Mouse (Mus musculus): ENCODE data around the gene Anapc15-ps. TPM values are rescaled to one million over a fixed set of nuclear protein-coding genes. Genes with fewer than 3 reads are reported as not detected.

Gene Anapc15-ps
- polyA plus RNA-seq (2012; rRNA removed) = not detected in 2 replicates

DNA sequence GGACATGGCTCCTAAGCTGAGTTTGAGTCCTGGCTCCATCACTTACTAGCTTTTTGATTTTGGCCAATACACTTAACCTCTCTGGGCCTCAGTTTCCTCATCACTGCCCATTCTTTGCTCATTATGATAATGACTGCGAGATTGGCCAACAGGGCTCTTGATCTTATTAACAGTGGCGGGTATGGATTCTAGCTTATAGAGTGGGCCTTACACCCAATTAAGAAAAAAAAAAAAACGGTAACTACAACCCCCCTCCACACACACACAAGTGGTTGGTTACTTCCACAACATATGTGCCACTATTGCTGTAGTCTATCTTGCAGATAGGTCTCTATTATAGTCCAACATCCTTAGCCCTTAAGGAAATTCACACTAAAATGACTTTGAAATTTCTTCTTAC lies at the start of gene Anapc15-ps:
Anapc15-ps (minus strand) TSS at position 101 of the 400 bp plus-strand sequence.
- no peak for TF ChIP-seq POLR2A (IDR thresholded peaks at IDR 0.05; ENCODE audit: control insufficient read depth, low read depth, low read length)
- no peak for TF ChIP-seq CTCF (IDR thresholded peaks at IDR 0.05; ENCODE audit: control insufficient read depth, insufficient read depth, insufficient replicate concordance, low read depth, low read length)
- peaks cover 6% of the 10 kb centered on the region; the same call in 1 of the 2 replicates for H3K4me1 ChIP-seq (ENCODE audit: control insufficient read depth, insufficient read depth, low read length)
- H3K27me3 ChIP-seq (ENCODE audit: control insufficient read depth, insufficient read depth, low read length) = no peaks in the 10 kb centered on the region
- no peak within 1 kb of the TSS for H3K4me3 ChIP-seq (ENCODE audit: control insufficient read depth, low read depth, low read length)
- no peak within 1 kb of the TSS for H3K27ac ChIP-seq (ENCODE audit: control insufficient read depth, insufficient read depth, low read depth, low read length)
- no peaks in the 10 kb centered on the region for H3K36me3 ChIP-seq (ENCODE audit: control insufficient read depth, insufficient read depth, low read length)

DNA sequence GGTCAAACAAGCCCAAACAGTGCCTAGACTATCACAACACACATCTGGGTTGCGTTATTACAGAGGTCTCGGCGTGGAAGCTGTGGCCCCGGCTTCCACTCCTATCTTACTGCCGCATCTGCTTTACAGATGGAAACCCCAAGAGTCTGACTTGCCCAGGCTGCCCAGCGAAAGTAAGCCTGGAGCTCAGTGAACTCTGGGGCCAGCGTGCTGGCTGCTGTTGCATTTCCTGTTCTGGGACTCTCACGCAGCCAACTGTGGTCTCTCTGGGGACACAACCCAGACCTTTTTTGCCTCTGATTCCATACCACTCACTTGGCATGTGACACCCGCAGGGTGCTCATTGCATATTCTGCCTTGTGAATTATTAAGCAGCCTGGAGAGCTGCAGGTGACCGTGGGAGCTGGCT lies 49.0 kb upstream of the Anapc15-ps start:
- no peaks in the 10 kb centered on the region for H3K27me3 ChIP-seq (ENCODE audit: control insufficient read depth, insufficient read depth, low read length)
- H3K4me3 ChIP-seq (ENCODE audit: control insufficient read depth, low read depth, low read length) = no peak overlapping the region
- peaks cover 3% of the 10 kb centered on the region for H3K4me1 ChIP-seq (ENCODE audit: control insufficient read depth, insufficient read depth, low read length)
- no peak for TF ChIP-seq POLR2A (IDR thresholded peaks at IDR 0.05; ENCODE audit: control insufficient read depth, low read depth, low read length)
- TF ChIP-seq CTCF (IDR thresholded peaks at IDR 0.05; ENCODE audit: control insufficient read depth, insufficient read depth, insufficient replicate concordance, low read depth, low read length) = no peak
- H3K27ac ChIP-seq (ENCODE audit: control insufficient read depth, insufficient read depth, low read depth, low read length) = no peak overlapping the region
- no peaks in the 10 kb centered on the region for H3K36me3 ChIP-seq (ENCODE audit: control insufficient read depth, insufficient read depth, low read length)

DNA sequence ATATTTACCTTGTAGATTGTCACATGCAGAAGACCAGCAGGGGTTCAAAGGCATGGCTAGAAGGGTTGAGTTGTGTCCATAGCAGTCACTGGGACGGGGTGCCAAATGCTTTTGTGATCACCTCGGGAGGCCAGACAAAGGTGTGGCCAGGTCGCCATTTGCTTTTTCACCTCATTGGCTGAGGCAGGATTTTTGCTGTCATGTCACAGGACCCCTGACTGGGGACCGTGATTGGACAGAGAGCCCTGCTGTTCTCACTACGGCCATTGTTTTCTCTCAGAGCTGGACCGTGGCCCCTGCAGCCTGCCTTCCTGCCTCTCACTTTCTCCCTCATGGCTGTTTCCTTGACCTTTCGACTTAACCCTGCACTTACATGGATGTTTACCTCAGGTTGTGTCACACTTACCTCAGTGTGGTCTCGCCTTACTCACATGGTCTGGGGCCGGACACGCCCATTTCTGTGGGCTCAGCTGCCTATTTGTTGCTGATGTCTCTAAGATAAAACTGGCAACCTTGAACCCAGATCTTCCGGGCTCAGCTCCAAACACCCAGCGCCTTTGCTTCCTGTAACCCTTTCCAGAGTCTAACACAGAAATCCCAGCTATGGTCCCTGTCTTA lies 47.0 kb upstream of the Anapc15-ps start:
- Histone ChIP-seq H3K27ac (ENCODE audit: control insufficient read depth, insufficient read depth, low read depth, low read length) (no peak overlapping the region), H3K4me3 (ENCODE audit: control insufficient read depth, low read depth, low read length) (no peak overlapping the region), H3K36me3 (ENCODE audit: control insufficient read depth, insufficient read depth, low read length) (no peaks in the 10 kb centered on the region), H3K4me1 (ENCODE audit: control insufficient read depth, insufficient read depth, low read length) (peaks cover 3% of the 10 kb centered on the region), H3K27me3 (ENCODE audit: control insufficient read depth, insufficient read depth, low read length) (no peaks in the 10 kb centered on the region)
- TF ChIP-seq CTCF (IDR thresholded peaks at IDR 0.05; ENCODE audit: control insufficient read depth, insufficient read depth, insufficient replicate concordance, low read depth, low read length) = no peak
- TF ChIP-seq POLR2A (IDR thresholded peaks at IDR 0.05; ENCODE audit: control insufficient read depth, low read depth, low read length) = no peak

DNA sequence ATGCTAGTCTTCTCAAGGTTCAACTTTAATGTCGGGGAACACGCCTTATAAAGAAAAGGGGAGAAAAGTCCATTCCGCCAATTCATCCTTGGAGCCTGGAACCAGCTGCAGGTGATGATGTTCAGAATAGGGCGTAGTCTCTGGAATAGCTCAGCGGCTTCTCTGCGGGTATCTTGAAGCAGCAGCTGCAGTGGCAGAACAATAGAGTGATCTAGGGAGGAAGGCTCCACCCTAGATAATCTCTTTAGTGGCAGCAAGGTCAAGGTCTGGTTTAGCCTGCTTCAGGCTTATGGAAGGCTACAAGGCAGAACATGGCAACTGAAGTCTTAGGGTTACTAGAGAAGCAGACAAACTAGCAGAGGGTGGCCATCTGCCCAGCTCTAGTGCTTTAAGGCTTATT lies 46.2 kb upstream of the Anapc15-ps start:
- Histone ChIP-seq H3K4me3 (ENCODE audit: control insufficient read depth, low read depth, low read length) (no peak overlapping the region), H3K4me1 (ENCODE audit: control insufficient read depth, insufficient read depth, low read length) (peaks cover 3% of the 10 kb centered on the region), H3K27me3 (ENCODE audit: control insufficient read depth, insufficient read depth, low read length) (no peaks in the 10 kb centered on the region), H3K36me3 (ENCODE audit: control insufficient read depth, insufficient read depth, low read length) (no peaks in the 10 kb centered on the region), H3K27ac (ENCODE audit: control insufficient read depth, insufficient read depth, low read depth, low read length) (no peak overlapping the region)
- no peak for TF ChIP-seq CTCF (IDR thresholded peaks at IDR 0.05; ENCODE audit: control insufficient read depth, insufficient read depth, insufficient replicate concordance, low read depth, low read length)
- TF ChIP-seq POLR2A (IDR thresholded peaks at IDR 0.05; ENCODE audit: control insufficient read depth, low read depth, low read length) = no peak

DNA sequence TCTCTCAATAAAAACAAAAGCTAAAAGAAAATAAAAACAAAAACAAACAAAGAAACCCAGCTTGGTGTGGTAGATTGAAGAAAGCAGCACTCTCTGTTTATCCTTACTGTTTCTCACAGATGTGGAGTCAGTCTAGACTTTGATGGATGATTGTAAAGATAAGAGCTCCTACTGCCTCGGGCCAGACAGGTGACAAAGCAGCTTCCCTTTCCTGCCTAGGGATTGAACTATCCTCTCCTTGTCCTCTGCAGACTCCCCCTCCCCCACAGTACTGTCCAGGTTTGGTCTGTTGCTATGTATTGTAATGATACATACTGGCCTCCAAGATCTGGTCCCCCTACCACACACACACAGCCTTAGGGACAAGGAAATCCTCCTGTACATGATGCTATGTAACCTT lies 45.5 kb upstream of the Anapc15-ps start:
- Histone ChIP-seq H3K4me3 (ENCODE audit: control insufficient read depth, low read depth, low read length) (no peak overlapping the region), H3K27me3 (ENCODE audit: control insufficient read depth, insufficient read depth, low read length) (no peaks in the 10 kb centered on the region), H3K36me3 (ENCODE audit: control insufficient read depth, insufficient read depth, low read length) (no peaks in the 10 kb centered on the region), H3K4me1 (ENCODE audit: control insufficient read depth, insufficient read depth, low read length) (peaks cover 3% of the 10 kb centered on the region), H3K27ac (ENCODE audit: control insufficient read depth, insufficient read depth, low read depth, low read length) (no peak overlapping the region)
- TF ChIP-seq POLR2A (IDR thresholded peaks at IDR 0.05; ENCODE audit: control insufficient read depth, low read depth, low read length) = no peak
- TF ChIP-seq CTCF (IDR thresholded peaks at IDR 0.05; ENCODE audit: control insufficient read depth, insufficient read depth, insufficient replicate concordance, low read depth, low read length) = no peak

DNA sequence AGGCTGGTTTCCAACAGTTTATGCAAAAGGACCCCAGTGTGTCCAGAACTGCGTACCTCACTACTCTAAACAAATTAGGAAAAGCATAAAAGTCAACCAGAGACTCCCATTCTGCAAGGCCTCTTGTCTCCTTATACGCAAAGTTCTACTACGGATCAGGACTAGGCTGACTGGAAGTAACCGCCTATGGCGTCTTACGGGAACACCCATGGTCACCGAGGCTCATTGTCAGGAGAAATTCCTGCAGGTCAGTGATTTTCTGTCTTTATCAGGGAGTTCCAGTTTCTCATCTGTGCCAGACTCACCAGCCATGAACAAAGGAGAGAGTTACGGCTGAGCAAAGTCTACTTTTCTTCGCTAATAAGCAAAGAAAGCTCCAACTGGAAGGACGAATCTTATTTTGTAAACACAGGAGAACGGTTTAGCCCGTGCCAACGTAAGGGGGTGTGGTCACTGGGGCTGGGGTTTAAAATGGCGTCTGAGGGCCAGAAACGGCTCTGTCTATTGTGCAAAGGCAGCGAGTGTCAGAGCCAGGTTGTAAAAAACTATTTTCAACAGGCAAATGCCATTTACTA lies 43.9 kb upstream of the Anapc15-ps start:
- Histone ChIP-seq H3K4me1 (ENCODE audit: control insufficient read depth, insufficient read depth, low read length) (peaks cover 7% of the 10 kb centered on the region), H3K36me3 (ENCODE audit: control insufficient read depth, insufficient read depth, low read length) (no peaks in the 10 kb centered on the region), H3K27me3 (ENCODE audit: control insufficient read depth, insufficient read depth, low read length) (no peaks in the 10 kb centered on the region), H3K4me3 (ENCODE audit: control insufficient read depth, low read depth, low read length) (peak overlapping the region; percentile 71), H3K27ac (ENCODE audit: control insufficient read depth, insufficient read depth, low read depth, low read length) (peak overlapping the region; percentile 85)
- no peak for TF ChIP-seq CTCF (IDR thresholded peaks at IDR 0.05; ENCODE audit: control insufficient read depth, insufficient read depth, insufficient replicate concordance, low read depth, low read length)
- TF ChIP-seq POLR2A (IDR thresholded peaks at IDR 0.05; ENCODE audit: control insufficient read depth, low read depth, low read length) = peak; percentile 59; the same call in 1 of the 2 replicates

DNA sequence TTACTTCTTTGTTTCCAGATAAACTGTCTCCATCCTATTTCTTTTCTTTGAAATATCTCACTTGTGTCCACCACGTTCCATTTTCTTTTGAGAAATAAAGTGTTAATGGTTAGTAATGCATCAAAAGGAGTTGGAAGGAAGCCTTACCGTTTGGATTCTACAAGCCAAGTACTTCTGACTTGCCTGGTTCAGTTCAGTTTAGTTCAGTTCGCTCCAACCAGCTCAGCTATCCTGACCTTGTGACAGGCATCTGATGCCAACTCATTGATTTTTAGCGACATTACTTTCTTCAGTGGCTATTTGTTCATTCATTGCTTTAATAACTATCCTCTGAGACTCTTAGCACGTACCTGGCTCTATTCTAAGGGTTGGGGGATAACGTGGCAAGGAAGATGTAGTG lies 42.4 kb upstream of the Anapc15-ps start:
- no peak for TF ChIP-seq CTCF (IDR thresholded peaks at IDR 0.05; ENCODE audit: control insufficient read depth, insufficient read depth, insufficient replicate concordance, low read depth, low read length)
- TF ChIP-seq POLR2A (IDR thresholded peaks at IDR 0.05; ENCODE audit: control insufficient read depth, low read depth, low read length) = no peak
- H3K36me3 ChIP-seq (ENCODE audit: control insufficient read depth, insufficient read depth, low read length) = no peaks in the 10 kb centered on the region
- peaks cover 7% of the 10 kb centered on the region for H3K4me1 ChIP-seq (ENCODE audit: control insufficient read depth, insufficient read depth, low read length)
- no peak overlapping the region for H3K4me3 ChIP-seq (ENCODE audit: control insufficient read depth, low read depth, low read length)
- H3K27me3 ChIP-seq (ENCODE audit: control insufficient read depth, insufficient read depth, low read length) = no peaks in the 10 kb centered on the region
- no peak overlapping the region for H3K27ac ChIP-seq (ENCODE audit: control insufficient read depth, insufficient read depth, low read depth, low read length)
